Mouse (Mus musculus): Measurements from ENCODE around the gene Sez6l. TPM values are rescaled to one million over a fixed set of nuclear protein-coding genes. Genes with fewer than 3 reads are reported as not detected.

Sez6l gene
- total and polyA plus RNA-seq, 3 experiments, result 0.08 to 0.25 (median 0.09) TPM

DNA sequence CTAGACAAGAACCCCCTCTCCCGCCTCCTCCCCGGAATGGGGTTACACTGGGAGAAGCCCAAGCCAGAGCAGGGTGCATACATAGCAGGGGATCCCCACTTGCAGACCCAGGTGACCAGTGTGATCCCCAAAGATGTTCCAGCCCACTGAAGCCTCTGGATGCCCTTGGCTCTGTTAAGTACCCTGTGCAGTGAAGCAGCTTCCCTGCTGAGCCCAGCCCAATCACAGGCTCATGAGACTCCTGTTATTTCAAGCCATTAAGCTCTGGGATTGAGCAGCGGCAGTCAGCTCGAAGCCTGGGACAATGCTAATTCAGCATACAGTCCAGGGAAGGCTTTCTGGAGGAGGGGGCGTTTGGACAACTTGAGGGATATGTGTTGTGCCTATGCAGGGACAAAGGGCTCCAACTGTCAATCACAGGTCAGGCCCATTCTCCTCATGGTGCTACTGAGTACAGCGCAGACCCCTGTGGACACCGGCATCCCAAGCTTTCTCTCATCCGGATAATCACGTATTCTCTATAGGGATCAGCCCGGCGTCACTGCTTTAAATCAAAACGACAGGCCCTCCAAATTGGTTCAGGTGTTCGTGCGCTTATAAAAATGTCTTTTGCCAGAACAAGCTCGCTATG is 16.0 kb downstream of the Sez6l start:
- no peaks in the 10 kb centered on the region for H3K27me3 ChIP-seq (ENCODE audit: control insufficient read depth, insufficient read depth, low read length)
- whole genome bisulfite sequencing, result 73% methylated on average over 15 of the region's 15 CpGs
- intact Hi-C loops (cut with DNase I), result no loop called here

DNA sequence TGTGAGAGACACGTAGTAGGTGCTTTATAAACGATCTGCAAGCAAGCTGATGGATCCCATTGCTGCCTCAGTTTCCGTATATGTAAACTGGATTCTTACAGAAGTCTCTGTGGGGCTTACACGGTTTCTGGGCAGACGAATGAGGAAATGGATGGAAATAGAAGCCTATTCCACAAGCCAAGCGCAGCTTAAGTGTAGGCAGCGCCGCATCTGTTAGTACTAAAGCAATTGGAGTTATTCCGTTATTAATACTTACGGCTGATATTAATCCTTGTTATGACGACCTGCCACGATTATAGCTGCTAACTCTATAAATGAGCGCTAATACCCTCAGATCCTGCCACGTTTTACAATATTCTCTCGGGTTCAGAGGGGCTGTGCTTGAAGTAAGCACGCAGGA is 16.8 kb downstream of the Sez6l start:
- no peak for TF ChIP-seq POLR2A (IDR thresholded peaks at IDR 0.05; ENCODE audit: insufficient read depth, low read depth, low read length)
- no peak for TF ChIP-seq EP300 (IDR thresholded peaks at IDR 0.05; ENCODE audit: insufficient read depth, low read depth, low read length)
- no peak for TF ChIP-seq CTCF (IDR thresholded peaks at IDR 0.05)
- Histone ChIP-seq H3K4me3 (no peak overlapping the region), H3K9ac (ENCODE audit: low read depth, low read length) (no peak overlapping the region), H3K27me3 (ENCODE audit: control insufficient read depth, insufficient read depth, low read length) (no peaks in the 10 kb centered on the region), H3K79me2 (replicated peaks; ENCODE audit: control insufficient read depth, insufficient read depth, low read length) (no peaks in the 10 kb centered on the region), H3K36me3 (ENCODE audit: control insufficient read depth, insufficient read depth, low read length) (no peaks in the 10 kb centered on the region), H3K27ac (no peak overlapping the region), H3K4me1 (ENCODE audit: control insufficient read depth, insufficient read depth, low read length) (no peaks in the 10 kb centered on the region)
- 76% methylated on average over 16 of the region's 16 CpGs for WGBS
- intact Hi-C loops (cut with DNase I), result no loop called here
- no peak for DNase-seq

More for the DNA sequence above, 16.0 kb downstream of the Sez6l start:
- Histone ChIP-seq H3K36me3 (ENCODE audit: control insufficient read depth, insufficient read depth, low read length) (no peaks in the 10 kb centered on the region), H3K79me2 (replicated peaks; ENCODE audit: control insufficient read depth, insufficient read depth, low read length) (no peaks in the 10 kb centered on the region), H3K27ac (no peak overlapping the region), H3K4me3 (no peak overlapping the region), H3K9ac (ENCODE audit: low read depth, low read length) (no peak overlapping the region), H3K4me1 (ENCODE audit: control insufficient read depth, insufficient read depth, low read length) (no peaks in the 10 kb centered on the region)
- no peak for TF ChIP-seq CTCF (IDR thresholded peaks at IDR 0.05)
- DNase-seq, result no peak

DNA sequence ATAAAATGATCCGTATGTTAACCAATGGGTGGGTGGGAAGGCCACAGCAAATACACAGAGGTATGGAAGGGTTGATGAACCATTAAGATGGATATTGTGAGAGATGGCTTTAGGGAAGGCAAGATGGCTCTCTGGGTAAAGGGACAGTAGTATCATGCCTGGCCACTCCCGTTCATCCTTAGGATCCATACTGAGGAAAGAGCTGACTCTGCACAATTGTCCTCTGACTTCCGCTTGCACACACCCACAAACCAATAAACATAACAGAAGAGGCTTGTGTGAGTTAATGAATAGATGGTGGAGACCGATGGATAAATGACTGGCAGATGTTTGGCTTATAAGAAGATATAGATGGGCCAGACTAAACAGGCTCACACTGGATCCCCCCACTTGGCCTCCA is 19.6 kb downstream of the Sez6l start:
- intact Hi-C loops (cut with DNase I), result no loop called here
- Histone ChIP-seq H3K36me3 (ENCODE audit: control insufficient read depth, insufficient read depth, low read length) (no peaks in the 10 kb centered on the region), H3K4me1 (ENCODE audit: control insufficient read depth, insufficient read depth, low read length) (no peaks in the 10 kb centered on the region), H3K27me3 (ENCODE audit: control insufficient read depth, insufficient read depth, low read length) (no peaks in the 10 kb centered on the region), H3K9ac (ENCODE audit: low read depth, low read length) (no peak overlapping the region), H3K27ac (no peak overlapping the region), H3K4me3 (no peak overlapping the region), H3K79me2 (replicated peaks; ENCODE audit: control insufficient read depth, insufficient read depth, low read length) (no peaks in the 10 kb centered on the region)
- no peak for DNase-seq
- TF ChIP-seq EP300 (IDR thresholded peaks at IDR 0.05; ENCODE audit: insufficient read depth, low read depth, low read length) (no peak), CTCF (IDR thresholded peaks at IDR 0.05) (no peak), POLR2A (IDR thresholded peaks at IDR 0.05; ENCODE audit: insufficient read depth, low read depth, low read length) (no peak)
- 85% methylated on average over 4 of the region's 4 CpGs for WGBS

DNA sequence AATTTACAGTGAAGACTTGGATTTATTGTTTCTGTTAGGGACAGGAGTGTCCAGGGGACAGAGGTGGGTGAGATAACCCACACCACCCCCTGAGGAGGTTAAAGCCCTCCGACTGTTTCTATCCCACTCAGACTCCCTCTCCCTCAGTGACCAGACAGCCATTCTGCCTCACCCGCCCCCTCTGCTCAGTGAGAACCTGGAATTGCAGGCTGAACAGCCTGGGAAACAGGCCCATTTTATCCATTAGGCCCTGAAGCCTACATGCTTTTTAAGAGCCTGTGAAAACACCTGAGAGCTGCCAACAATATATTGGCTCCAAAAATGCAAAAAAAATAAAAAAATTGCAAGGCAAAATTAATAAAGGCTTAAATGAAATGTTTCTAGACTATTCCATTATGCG is 20.3 kb downstream of the Sez6l start:
- Histone ChIP-seq H3K9ac (ENCODE audit: low read depth, low read length) (no peak overlapping the region), H3K27ac (no peak overlapping the region), H3K79me2 (replicated peaks; ENCODE audit: control insufficient read depth, insufficient read depth, low read length) (no peaks in the 10 kb centered on the region), H3K36me3 (ENCODE audit: control insufficient read depth, insufficient read depth, low read length) (no peaks in the 10 kb centered on the region), H3K4me1 (ENCODE audit: control insufficient read depth, insufficient read depth, low read length) (no peaks in the 10 kb centered on the region), H3K4me3 (no peak overlapping the region), H3K27me3 (ENCODE audit: control insufficient read depth, insufficient read depth, low read length) (no peaks in the 10 kb centered on the region)
- DNase-seq, result no peak
- no peak for TF ChIP-seq POLR2A (IDR thresholded peaks at IDR 0.05; ENCODE audit: insufficient read depth, low read depth, low read length)
- no peak for TF ChIP-seq EP300 (IDR thresholded peaks at IDR 0.05; ENCODE audit: insufficient read depth, low read depth, low read length)
- no peak for TF ChIP-seq CTCF (IDR thresholded peaks at IDR 0.05)
- intact Hi-C loops (cut with DNase I), result no loop called here
- WGBS, result 72% methylated on average over 3 of the region's 3 CpGs

DNA sequence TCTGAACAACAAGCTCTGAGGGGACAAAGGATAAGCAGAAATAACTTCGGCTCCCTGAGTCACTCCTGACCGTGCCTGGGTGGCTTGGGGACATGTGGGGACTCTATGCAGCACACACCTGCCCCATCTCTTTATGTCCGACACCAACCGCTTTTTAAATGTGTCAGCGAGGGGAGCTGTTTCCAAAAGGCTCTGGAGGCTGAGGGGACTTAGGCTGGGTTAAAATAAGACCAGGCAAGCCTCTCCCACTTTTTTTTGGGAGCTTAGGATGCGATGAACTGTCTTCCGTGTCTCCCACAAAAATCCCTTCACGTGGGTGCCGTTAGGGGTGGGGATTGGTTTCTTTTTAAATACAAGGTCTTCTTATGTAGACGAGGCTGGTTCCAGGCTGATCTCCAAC is 22.5 kb downstream of the Sez6l start:
- H3K27me3 ChIP-seq (ENCODE audit: control insufficient read depth, insufficient read depth, low read length), result no peaks in the 10 kb centered on the region
- 62% methylated on average over 10 of the region's 10 CpGs for WGBS
- TF ChIP-seq CTCF (IDR thresholded peaks at IDR 0.05), result no peak
- no peak for TF ChIP-seq POLR2A (IDR thresholded peaks at IDR 0.05; ENCODE audit: insufficient read depth, low read depth, low read length)
- no peak for TF ChIP-seq EP300 (IDR thresholded peaks at IDR 0.05; ENCODE audit: insufficient read depth, low read depth, low read length)
- H3K4me3 ChIP-seq, result no peak overlapping the region
- H3K79me2 ChIP-seq (replicated peaks; ENCODE audit: control insufficient read depth, insufficient read depth, low read length), result no peaks in the 10 kb centered on the region
- no peak for DNase-seq
- no peak overlapping the region for H3K9ac ChIP-seq (ENCODE audit: low read depth, low read length)
- H3K36me3 ChIP-seq (ENCODE audit: control insufficient read depth, insufficient read depth, low read length), result no peaks in the 10 kb centered on the region
- intact Hi-C loops (cut with DNase I), result no loop called here
- H3K4me1 ChIP-seq (ENCODE audit: control insufficient read depth, insufficient read depth, low read length), result no peaks in the 10 kb centered on the region
- no peak overlapping the region for H3K27ac ChIP-seq

DNA sequence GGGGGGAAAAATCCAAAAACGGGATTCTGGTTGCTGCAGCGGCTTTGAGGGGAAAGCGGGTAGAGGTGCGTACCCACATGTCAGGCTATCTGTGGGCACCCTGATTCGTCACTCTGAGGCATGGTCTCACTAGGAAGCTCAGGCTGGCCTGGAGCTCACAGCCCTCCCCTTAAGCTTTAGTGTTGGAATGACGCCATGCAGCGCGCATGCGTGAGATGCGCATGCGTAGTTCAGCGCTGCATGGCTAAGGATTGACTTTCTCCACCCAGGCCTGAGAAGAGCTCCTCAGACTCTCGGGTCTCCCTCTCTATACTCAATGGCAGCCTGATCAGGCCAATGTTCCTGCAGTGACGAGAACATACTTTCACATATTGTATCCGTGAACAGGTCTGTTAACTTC is 24.2 kb downstream of the Sez6l start:
- Histone ChIP-seq H3K27me3 (ENCODE audit: control insufficient read depth, insufficient read depth, low read length) (no peaks in the 10 kb centered on the region), H3K4me1 (ENCODE audit: control insufficient read depth, insufficient read depth, low read length) (no peaks in the 10 kb centered on the region), H3K79me2 (replicated peaks; ENCODE audit: control insufficient read depth, insufficient read depth, low read length) (no peaks in the 10 kb centered on the region), H3K36me3 (ENCODE audit: control insufficient read depth, insufficient read depth, low read length) (no peaks in the 10 kb centered on the region), H3K9ac (ENCODE audit: low read depth, low read length) (no peak overlapping the region), H3K27ac (no peak overlapping the region), H3K4me3 (no peak overlapping the region)
- no peak for DNase-seq
- intact Hi-C loops (cut with DNase I), result no loop called here
- WGBS, result 82% methylated on average over 15 of the region's 15 CpGs
- TF ChIP-seq CTCF (IDR thresholded peaks at IDR 0.05), result no peak
- no peak for TF ChIP-seq POLR2A (IDR thresholded peaks at IDR 0.05; ENCODE audit: insufficient read depth, low read depth, low read length)
- no peak for TF ChIP-seq EP300 (IDR thresholded peaks at IDR 0.05; ENCODE audit: insufficient read depth, low read depth, low read length)
